Mouse (Mus musculus) urinary bladder, adult 2 months (tissue): ENCODE results near the gene Gm2056. TPM values are rescaled to one million over a fixed set of nuclear protein-coding genes. Genes with fewer than 3 reads are reported as not detected.
"Not testable (repeated sequence)": the region's sequence is repeated elsewhere in the genome, so short reads cannot be mapped to it uniquely, and the experiment has no call there.

Experiments used
- DNase-seq: peaks from one replicate; pipeline ENCODE4 v3.0.0; 2022; ENCODE audit warnings: low spot score
- polyA plus RNA-seq: library from polyadenylated mRNA; depleted of rRNA; stranded (reverse); fragments of >200 nt; gene quantifications from 2 replicates; pipeline ENCODE4 v1.2.3, GENCODE M21; 2012; rRNA removed

Gene Gm2056
- polyA plus RNA-seq, result not detected in 2 replicates

DNA sequence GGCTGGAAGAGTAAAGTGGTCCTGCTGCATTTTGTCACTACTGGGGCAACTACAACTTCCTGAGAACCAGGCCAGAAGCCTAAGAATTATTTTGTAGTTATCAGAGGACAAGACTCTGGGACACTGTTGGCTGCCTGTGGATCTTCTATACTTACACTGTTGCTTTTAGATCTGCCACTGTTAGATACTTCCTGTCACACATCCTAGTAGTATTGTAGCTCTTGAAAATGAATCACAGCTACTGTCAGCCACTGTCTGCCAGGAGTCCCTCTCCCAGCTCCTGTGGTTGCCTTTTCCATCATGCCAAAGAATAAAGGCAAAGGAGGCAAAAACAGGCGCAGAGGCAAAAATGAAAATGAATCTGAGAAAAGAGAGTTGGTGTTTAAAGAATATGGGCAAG, at the start of gene Gm2056:
TSS of gene Gm2056 (plus strand) at position 301 of the 400 bp plus-strand sequence.
- not testable (repeated sequence) for DNase-seq

DNA sequence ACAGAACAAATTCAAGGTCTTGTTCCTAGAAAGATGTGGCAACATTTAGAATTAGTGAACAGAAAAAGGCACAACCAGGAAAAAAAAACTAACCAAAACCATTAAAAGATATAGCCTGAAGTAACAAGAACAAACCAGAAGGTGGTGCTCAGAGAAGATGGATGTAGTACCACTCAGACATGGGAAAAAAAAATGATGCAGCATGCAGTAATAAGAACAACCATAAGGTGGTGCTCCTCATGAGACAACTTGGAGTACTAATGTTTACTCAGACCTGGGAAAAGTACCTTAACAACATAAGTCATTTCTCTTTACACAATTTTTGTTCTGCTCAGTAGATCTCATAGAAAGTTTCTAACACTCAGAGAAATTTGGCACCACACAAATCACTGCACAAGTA, 42.8 kb upstream of the Gm2056 start:
- DNase-seq, result not testable (repeated sequence)

DNA sequence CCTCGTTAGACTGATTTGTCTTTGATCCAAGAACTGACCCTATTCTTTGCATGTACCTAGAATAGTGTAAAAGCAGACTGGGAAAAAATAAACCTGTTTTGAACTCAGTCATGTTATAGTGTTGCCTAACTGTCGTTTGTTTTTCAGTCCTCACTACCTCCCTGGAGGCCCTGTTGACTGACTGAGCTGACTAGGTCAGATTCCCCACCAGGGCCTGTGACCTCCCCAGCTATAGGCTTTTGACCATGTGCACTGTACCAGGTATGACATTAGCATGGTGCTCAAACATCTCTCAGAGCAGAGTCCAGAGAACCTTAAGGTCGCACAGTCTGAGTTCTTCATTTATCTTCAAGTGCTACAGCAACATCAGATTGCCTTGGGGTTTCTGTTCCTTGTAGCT, 22.7 kb upstream of the Gm2056 start:
- not testable (repeated sequence) for DNase-seq

DNA sequence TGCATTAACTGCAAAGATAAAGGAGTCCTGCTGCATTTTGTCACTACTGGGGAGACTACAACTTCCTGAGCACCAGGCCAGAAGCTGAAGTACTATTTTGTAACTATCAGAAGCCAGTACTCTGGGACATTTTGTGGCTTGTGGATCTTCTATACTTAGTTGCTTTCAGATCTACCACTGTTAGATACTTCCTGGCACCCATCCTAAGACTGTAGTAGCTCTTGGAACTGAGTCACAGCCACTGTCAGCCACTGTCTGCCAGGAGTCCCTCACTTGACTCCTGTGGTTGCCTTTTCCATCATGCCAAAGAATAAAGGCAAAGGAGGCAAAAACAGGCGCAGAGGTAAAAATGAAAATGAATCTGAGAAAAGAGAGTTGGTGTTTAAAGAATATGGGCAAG, 15.3 kb upstream of the Gm2056 start, which contains the start of gene Gm2075:
TSS of gene Gm2075 (plus strand) at position 301 of the 400 bp plus-strand sequence.
- not testable (repeated sequence) for DNase-seq

DNA sequence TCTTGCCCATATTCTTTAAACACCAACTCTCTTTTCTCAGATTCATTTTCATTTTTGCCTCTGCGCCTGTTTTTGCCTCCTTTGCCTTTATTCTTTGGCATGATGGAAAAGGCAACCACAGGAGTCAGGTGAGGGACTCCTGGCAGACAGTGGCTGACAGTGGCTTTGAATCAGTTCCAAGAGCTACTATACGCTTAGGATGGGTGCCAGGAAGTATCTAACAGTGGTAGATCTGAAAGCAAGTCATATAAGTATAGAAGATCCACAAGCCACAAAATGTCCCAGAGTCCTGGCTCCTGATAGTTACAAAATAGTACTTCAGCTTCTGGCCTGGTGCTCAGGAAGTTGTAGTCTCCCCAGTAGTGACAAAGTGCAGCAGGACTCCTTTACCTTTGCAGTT, 8.1 kb upstream of the Gm2056 start, which contains the start of gene Gm6803:
TSS of gene Gm6803 (minus strand) at position 101 of the 400 bp plus-strand sequence.
- DNase-seq, result not testable (repeated sequence)

DNA sequence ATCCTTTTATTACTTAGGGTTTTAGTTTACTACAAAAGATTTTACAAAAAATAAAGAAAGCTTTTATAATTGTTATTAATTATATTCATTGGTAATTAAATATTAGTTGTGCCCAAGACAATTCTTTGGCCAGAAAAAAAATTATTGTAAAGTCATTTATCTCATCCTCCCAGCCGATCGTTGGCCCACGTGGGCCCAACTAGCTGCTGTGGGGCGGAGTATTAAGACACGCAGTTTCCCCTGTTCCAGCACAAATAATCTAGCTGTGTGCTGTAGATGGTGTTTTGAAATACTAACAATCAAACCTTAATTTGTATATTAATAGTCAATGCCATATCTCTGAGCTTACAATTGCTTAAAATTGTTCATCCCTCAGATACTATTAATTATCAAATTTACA, 5.4 kb downstream of the Gm2056 start:
- not testable (repeated sequence) for DNase-seq

DNA sequence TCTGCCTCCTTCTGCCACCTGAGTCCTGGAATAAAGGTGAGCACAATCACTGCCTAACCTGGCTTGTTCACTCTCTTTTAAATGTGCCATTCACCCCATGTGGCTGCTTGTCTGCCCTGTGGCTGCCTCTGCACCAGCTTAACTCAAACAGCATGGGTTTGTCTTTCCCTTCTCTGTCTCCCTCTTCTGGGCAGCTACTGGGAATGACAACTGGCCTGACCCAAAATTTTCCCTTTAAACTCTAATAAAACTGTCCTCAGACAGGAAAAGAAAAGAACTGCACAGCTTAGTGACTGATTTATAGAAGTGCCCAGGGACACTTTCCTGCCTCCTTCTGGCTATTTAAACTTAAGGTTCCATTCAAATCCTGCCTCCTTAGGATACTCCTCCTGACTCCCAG, 12.3 kb downstream of the Gm2056 start:
- not testable (repeated sequence) for DNase-seq

DNA sequence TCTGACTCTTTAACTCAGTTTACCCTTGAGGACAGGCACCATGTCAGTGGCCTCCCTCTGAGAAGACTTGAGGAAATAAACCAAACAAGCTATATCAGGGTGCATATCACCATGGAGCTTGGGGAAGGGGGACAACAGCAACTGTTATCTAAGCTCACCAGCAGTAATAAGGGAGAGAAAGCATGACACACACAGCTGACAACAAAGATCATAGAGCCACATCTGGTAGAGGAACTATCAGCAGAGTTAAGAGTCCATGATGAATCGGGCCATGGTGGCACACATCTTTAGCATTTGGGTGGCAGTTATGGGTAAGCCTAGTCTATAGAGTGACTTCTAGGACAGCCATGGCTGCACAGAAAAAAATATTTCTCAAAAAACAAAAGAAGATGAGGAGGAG, 12.9 kb downstream of the Gm2056 start:
- DNase-seq, result not testable (repeated sequence)

DNA sequence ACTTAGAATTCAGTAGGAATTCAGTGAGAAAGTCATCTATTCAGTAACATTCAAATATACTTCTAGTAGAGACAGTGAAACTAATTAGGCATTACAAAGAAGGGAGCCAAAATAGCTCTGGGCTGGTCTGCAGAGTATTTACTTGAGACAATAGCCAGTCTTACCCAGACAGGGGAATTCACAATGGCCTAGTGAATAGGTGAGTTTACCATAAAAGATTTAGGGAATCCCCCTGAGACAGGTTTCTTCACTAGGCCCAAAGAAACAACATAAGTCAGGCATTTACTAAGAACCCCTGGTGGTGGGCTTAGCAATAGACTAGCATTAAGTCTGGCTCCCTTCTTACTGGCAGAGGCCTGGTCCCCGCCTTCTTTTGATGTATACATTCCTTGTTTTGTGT, 18.4 kb downstream of the Gm2056 start:
- DNase-seq, result not testable (repeated sequence)

Other genes with a start within 250 kb of the Gm2056 start
- not detected in 2 replicates for gene Gm21936, start 231.5 kb upstream of the Gm2056 start, polyA plus RNA-seq
- not detected in 2 replicates for gene BB287469, start 210.4 kb upstream of the Gm2056 start, polyA plus RNA-seq
- not detected in 2 replicates for gene Gm2001, start 184.7 kb upstream of the Gm2056 start, polyA plus RNA-seq
- gene Gm2016, start 152.9 kb upstream of the Gm2056 start, polyA plus RNA-seq, result not detected in 2 replicates
- not detected in 2 replicates for gene Gm2022, start 131.6 kb upstream of the Gm2056 start, polyA plus RNA-seq
- gene Gm2035, start 107.1 kb upstream of the Gm2056 start, polyA plus RNA-seq, result not detected in 2 replicates
- gene Gm2042, start 72.9 kb upstream of the Gm2056 start, polyA plus RNA-seq, result not detected in 2 replicates
- gene Gm2075, start 15.2 kb upstream of the Gm2056 start, polyA plus RNA-seq, result not detected in 2 replicates
- not detected in 2 replicates for gene Gm6803, start 8.2 kb upstream of the Gm2056 start, polyA plus RNA-seq
- not detected in 2 replicates for gene Gm16368, start 56.7 kb downstream of the Gm2056 start, polyA plus RNA-seq
- gene Gm10436, start 155.1 kb downstream of the Gm2056 start, polyA plus RNA-seq, result not detected in 2 replicates
- gene Gm8332, start 223.1 kb downstream of the Gm2056 start, polyA plus RNA-seq, result not detected in 2 replicates
- gene Gm5662, start 247.5 kb downstream of the Gm2056 start, polyA plus RNA-seq, result not detected in 2 replicates